Mouse (Mus musculus): ENCODE measurements at regions not wholly inside any gene's neighbourhood (a gene's known extent, or its start where the extent isn't known, plus 50 kb on each side); places are given as distances from the start of the nearest gene placed in this dataset.
A peak's percentile ranks its signal among the peaks of the same experiment; 100 is the strongest.

DNA sequence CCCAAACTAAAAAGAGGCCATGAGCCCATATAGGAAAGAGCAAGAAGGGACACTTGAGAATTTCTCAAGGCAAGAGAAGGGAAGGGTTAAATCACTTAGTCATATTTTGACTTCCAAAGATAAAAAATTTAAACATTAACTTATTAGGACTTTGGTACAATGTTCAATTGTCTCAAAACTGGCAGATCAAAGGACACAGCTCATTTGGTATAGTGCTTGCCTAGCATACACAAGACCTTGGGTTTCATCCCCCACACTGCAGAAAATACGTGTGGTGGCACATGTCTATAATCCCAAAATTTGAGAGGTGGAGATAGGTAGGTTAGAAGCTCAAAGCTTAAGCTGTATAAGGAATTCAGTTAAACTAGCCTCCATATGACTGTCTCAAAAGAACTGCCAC is 658.4 kb upstream of the Pfkp start:
- Histone ChIP-seq H3K27me3 (no peaks in the 10 kb centered on the region), H3K4me1 (no peaks in the 10 kb centered on the region), H3K9me3 (replicated peaks) (no peaks in the 10 kb centered on the region), H3K4me2 (no peak overlapping the region), H3K9ac (no peak overlapping the region), H3K4me3 (no peak overlapping the region), H3K27ac (no peak overlapping the region), H3K36me3 (ENCODE audit: poor library complexity, severe bottlenecking) (no peaks in the 10 kb centered on the region)
- WGBS, result 82% methylated on average over 1 of the region's 1 CpGs
- ATAC-seq, result no peak

DNA sequence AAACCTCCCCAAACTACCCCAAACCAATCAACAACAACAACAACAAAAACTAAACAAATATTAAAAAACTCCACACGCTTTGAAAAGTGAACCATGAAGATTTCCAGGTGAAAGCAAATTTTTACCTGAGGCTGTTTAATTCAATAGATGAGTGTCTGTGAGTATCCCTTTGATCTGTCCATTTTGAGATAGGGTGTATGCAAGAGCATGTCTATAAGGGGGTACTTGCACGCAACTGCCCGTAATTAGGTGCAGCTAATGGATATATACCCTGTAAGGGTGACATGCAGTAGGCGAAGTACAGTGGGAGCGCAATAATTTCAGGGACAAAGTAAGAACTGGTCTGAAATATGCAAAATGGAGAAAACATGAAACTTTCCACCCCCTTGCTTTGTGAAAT is 658.8 kb upstream of the Pfkp start:
- no peak overlapping the region for H3K9ac ChIP-seq
- H3K4me2 ChIP-seq, result no peak overlapping the region
- no peak for ATAC-seq
- no peak overlapping the region for H3K4me3 ChIP-seq
- no peaks in the 10 kb centered on the region for H3K27me3 ChIP-seq
- H3K4me1 ChIP-seq, result no peaks in the 10 kb centered on the region
- no peaks in the 10 kb centered on the region for H3K9me3 ChIP-seq (replicated peaks)
- WGBS, result 90% methylated on average over 5 of the region's 5 CpGs
- no peak overlapping the region for H3K27ac ChIP-seq
- no peaks in the 10 kb centered on the region for H3K36me3 ChIP-seq (ENCODE audit: poor library complexity, severe bottlenecking)

DNA sequence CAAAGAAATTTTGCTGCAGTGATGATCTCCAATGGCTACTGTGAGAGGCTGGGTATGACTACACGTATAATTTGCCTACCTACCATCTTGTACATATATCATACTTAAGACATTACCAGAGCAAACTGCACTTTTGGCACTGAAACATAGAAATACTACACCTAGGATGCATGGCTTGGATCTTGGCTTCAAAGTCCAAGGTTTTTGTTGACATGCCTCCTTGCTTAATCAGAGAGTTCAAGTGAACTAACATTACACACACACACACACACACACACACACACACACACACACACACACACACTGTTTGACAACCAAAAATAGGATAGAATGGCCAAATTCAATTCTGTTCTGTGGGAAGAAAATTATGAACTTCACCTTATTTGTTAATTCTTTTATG is 664.9 kb upstream of the Pfkp start:
- 91% methylated on average over 1 of the region's 1 CpGs for WGBS
- no peaks in the 10 kb centered on the region for H3K27me3 ChIP-seq
- H3K4me3 ChIP-seq, result no peak overlapping the region

DNA sequence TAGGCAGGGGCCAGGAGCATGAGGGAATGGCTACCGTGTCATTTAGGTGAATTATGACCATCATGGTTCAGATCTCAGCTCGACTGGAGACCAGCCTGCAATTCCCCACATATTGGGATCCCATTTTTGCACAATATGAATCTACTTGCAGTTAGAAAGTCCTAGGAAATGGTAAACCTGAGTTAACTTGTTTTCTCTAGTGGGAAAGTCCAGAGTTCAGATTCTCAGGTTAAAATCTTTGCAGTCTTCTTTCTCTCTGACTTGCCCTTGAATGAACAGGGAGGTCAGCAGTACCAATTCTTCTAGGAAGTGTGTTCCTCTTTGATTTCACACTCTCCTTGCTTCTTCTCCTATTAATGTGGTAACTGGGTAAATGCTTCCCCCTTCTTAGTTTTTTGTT is 681.6 kb upstream of the Pfkp start:
- Histone ChIP-seq H3K9me3 (replicated peaks) (no peaks in the 10 kb centered on the region), H3K36me3 (ENCODE audit: poor library complexity, severe bottlenecking) (no peaks in the 10 kb centered on the region), H3K27me3 (no peaks in the 10 kb centered on the region), H3K27ac (no peak overlapping the region), H3K4me3 (no peak overlapping the region), H3K9ac (no peak overlapping the region), H3K4me2 (no peak overlapping the region), H3K4me1 (no peaks in the 10 kb centered on the region)
- 74% methylated on average over 2 of the region's 2 CpGs for WGBS
- no peak for ATAC-seq

More for the DNA sequence above, 664.9 kb upstream of the Pfkp start:
- Histone ChIP-seq H3K4me1 (no peaks in the 10 kb centered on the region), H3K9ac (no peak overlapping the region), H3K9me3 (replicated peaks) (no peaks in the 10 kb centered on the region), H3K27ac (no peak overlapping the region), H3K4me2 (no peak overlapping the region), H3K36me3 (ENCODE audit: poor library complexity, severe bottlenecking) (no peaks in the 10 kb centered on the region)
- ATAC-seq, result no peak

DNA sequence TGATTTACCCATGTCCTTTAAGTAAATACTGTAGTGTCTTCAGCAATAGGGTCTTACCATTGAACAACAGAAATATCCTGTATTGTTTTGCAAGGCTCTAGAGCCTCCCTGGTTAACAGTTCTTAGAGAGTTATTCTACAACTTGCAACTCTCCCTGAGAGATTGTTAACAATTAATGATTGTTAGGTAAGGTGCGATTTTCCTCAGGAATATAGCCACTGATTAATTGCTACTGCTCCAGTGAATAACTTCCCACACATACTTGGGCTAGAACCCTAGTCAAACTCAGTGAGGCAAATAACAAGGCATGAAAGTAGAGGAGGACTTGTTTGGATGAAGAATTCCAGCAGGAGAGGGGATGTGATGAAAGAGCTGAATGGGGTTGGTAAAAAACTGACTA is 697.2 kb upstream of the Pfkp start:
- Histone ChIP-seq H3K27ac (no peak overlapping the region), H3K9me3 (replicated peaks) (no peaks in the 10 kb centered on the region), H3K4me3 (no peak overlapping the region), H3K9ac (no peak overlapping the region), H3K27me3 (no peaks in the 10 kb centered on the region), H3K4me2 (no peak overlapping the region), H3K4me1 (no peaks in the 10 kb centered on the region), H3K36me3 (ENCODE audit: poor library complexity, severe bottlenecking) (no peaks in the 10 kb centered on the region)
- ATAC-seq, result no peak
- WGBS, result 82% methylated on average over 1 of the region's 1 CpGs

DNA sequence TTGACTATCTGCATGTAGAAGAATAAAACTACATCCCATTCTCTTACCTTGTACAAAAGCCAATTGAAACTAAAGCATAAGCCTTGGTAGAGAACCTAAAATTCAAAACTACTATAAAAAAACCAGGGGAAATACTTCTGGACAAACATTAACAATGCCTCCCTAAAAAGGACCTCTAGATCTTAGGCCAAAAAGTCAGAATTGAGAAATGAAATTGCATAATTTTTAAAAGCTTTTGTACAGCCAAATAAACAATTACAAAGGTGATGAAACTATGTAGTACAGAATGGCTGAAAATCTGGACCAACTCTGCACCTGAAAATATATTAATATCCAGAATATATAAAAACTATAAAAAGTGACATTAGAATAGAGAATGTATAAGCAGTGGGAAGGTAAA is 699.9 kb upstream of the Pfkp start:
- no peak for ATAC-seq
- Histone ChIP-seq H3K27me3 (no peaks in the 10 kb centered on the region), H3K27ac (no peak overlapping the region), H3K9ac (no peak overlapping the region), H3K9me3 (replicated peaks) (no peaks in the 10 kb centered on the region), H3K4me3 (no peak overlapping the region), H3K36me3 (ENCODE audit: poor library complexity, severe bottlenecking) (no peaks in the 10 kb centered on the region), H3K4me2 (no peak overlapping the region), H3K4me1 (no peaks in the 10 kb centered on the region)

DNA sequence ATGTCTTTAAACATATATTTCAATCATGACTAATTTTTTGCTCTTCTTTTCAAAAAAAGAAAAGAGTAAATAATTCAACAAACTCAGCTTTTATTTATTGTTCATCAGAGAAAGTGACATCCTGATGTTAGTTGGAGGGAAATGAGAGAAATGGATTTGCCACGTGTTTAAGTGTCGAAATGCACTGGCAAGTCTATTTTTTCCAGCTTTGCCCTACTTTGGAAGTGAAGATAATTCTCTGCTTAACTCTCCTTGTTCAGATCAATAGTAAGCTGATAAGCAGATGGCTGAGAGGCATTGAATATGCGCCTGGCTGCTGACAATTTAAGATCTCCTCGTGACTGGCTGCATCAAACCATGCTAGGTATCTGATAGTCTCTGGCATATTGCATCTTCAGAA is 704.4 kb upstream of the Pfkp start:
- H3K4me3 ChIP-seq, result no peak overlapping the region
- WGBS, result 82% methylated on average over 4 of the region's 4 CpGs
- no peak overlapping the region for H3K27ac ChIP-seq
- no peak for ATAC-seq
- H3K27me3 ChIP-seq, result no peaks in the 10 kb centered on the region
- no peak overlapping the region for H3K9ac ChIP-seq
- no peaks in the 10 kb centered on the region for H3K36me3 ChIP-seq (ENCODE audit: poor library complexity, severe bottlenecking)
- no peaks in the 10 kb centered on the region for H3K9me3 ChIP-seq (replicated peaks)
- no peak overlapping the region for H3K4me2 ChIP-seq
- H3K4me1 ChIP-seq, result no peaks in the 10 kb centered on the region

DNA sequence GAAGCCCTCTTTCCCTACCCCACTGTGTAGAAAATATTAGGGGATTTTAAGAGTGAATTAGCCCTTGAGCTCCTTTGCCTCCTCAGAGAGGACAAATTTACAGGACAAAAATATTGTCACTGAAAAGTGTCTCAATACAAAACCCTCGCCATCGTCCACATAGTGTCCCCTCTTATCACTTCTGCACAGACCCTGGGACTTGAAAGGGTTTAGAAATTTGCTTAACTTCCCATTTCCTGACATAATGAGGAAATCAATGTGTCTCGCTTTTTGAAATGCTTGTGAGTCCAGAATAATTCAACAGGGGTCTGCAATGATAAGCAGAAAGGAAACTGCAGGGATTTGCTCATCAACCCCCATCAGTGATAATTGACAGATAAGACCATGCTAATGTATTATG is 708.5 kb upstream of the Pfkp start:
- Histone ChIP-seq H3K27me3 (no peaks in the 10 kb centered on the region), H3K4me1 (no peaks in the 10 kb centered on the region), H3K27ac (no peak overlapping the region), H3K4me2 (no peak overlapping the region), H3K4me3 (no peak overlapping the region), H3K9ac (no peak overlapping the region), H3K9me3 (replicated peaks) (no peaks in the 10 kb centered on the region), H3K36me3 (ENCODE audit: poor library complexity, severe bottlenecking) (no peaks in the 10 kb centered on the region)
- 83% methylated on average over 3 of the region's 3 CpGs for WGBS
- no peak for ATAC-seq

DNA sequence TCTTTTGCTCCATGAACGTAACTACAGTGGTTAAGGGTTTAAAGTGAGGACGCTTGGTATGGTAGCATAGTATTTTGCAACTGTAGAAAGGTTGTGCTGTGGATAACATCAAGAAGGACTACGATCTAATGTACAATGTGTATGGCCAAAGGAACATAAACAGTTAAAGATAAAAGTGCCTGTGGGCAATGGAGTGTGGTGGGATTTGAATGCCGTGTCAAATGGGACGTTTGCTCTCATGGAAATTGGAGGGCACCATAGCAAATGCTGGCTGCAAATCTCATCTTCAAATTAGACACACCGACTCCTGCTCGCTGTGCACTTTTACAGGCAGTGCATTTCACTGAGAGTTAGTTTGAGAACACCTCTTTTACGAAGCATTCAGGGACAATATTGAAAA is 725.0 kb upstream of the Pfkp start:
- Histone ChIP-seq H3K4me3 (no peak overlapping the region), H3K9ac (no peak overlapping the region), H3K9me3 (replicated peaks) (0 out of 2 replicates have a peak, but pooled peaks cover 2% of the 10 kb centered on the region), H3K4me1 (no peaks in the 10 kb centered on the region), H3K4me2 (no peak overlapping the region), H3K27ac (no peak overlapping the region), H3K36me3 (ENCODE audit: poor library complexity, severe bottlenecking) (no peaks in the 10 kb centered on the region), H3K27me3 (no peaks in the 10 kb centered on the region)
- no peak for ATAC-seq
- WGBS, result 73% methylated on average over 8 of the region's 8 CpGs

DNA sequence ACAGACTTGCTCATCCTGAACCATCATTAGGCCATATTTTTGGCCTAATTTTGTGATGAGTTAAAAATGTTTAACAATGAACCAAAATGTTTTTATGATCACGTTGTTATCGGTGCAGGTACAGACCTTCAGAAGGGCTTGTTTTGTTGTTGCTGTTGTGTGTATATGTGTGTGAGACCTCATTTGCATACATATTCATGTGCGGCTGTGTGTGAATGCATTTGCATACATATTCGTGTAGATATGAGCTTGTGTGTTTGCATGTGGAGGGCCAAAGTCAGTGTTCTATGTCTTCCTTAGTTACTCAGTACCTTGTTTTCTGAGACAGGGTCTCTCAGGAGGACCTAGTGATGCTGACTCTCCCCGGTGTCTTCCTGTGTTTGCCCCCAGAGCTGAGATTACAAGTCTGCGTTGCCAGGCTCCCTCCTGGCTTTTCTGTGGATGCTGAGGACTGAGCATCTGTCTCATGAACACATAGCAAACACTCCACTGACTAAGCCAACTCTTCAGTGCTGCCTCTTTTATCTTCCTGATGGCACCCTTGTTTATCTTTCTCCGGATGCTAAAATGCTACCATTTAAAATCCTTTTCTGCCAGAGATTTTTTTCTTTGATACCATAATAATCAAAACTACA is 726.5 kb upstream of the Pfkp start:
- WGBS, result 75% methylated on average over 7 of the region's 7 CpGs
- H3K27ac ChIP-seq, result peak overlapping the region; percentile 10; the same call in 1 of the 2 replicates
- H3K9ac ChIP-seq, result no peak overlapping the region
- no peaks in the 10 kb centered on the region for H3K27me3 ChIP-seq
- H3K36me3 ChIP-seq (ENCODE audit: poor library complexity, severe bottlenecking), result no peaks in the 10 kb centered on the region
- H3K9me3 ChIP-seq (replicated peaks), result 0 out of 2 replicates have a peak, but pooled peaks cover 2% of the 10 kb centered on the region
- ATAC-seq, result peak; percentile 62; the same call in 1 of the 2 replicates
- H3K4me3 ChIP-seq, result no peak overlapping the region
- no peak overlapping the region for H3K4me2 ChIP-seq
- H3K4me1 ChIP-seq, result no peaks in the 10 kb centered on the region

DNA sequence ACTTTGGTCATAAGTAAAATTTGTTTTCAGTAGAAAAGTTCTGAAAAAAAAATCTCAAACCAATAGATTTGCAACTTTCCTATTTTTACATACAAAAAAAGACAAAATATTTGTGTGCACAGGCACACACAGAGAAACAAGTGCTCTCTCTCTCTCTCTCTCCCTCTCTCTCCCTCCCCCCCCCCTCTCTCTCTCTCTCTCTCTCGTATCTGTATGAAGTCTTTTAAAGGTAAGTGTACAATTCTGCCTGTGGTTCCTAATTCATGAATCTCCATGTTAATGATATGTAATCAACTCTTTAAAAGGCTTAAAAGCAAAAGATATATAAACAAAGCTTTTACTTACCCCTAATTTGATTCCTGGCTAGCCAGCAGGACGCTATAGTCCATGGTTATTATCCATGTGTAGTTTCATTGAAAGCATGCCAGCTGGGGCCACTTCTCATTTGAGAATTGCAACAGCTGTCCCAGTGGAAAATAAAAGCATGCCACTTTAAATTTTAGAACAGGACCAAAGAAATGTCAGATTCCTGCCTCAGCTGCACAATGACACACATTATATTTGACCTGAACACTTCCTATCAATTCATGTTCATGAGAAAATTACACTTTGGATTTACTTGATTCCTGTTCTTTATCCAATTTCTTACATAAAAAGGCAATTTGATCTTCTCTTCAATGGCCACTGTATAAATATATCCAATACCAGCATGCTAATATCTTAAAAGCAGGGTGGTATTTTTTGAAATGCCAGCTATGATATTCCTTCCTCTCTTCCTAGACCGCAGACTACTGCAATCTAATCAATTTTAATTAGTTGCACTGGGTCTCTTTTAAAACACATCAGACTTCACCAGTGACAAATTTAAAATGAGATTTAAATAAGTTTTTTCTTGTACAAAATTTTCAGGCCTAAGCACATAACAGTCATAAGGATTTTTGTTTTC is 766.0 kb upstream of the Pfkp start:
- Histone ChIP-seq H3K4me1 (0 out of 2 replicates have a peak, but pooled peaks cover 6% of the 10 kb centered on the region), H3K9ac (no peak overlapping the region), H3K9me3 (replicated peaks) (no peaks in the 10 kb centered on the region), H3K27ac (no peak overlapping the region), H3K4me2 (no peak overlapping the region), H3K36me3 (ENCODE audit: poor library complexity, severe bottlenecking) (no peaks in the 10 kb centered on the region), H3K27me3 (no peaks in the 10 kb centered on the region), H3K4me3 (no peak overlapping the region)
- peak; percentile 88; the same call in 1 of the 2 replicates for ATAC-seq
- 30% methylated on average over 3 of the region's 3 CpGs for whole genome bisulfite sequencing

DNA sequence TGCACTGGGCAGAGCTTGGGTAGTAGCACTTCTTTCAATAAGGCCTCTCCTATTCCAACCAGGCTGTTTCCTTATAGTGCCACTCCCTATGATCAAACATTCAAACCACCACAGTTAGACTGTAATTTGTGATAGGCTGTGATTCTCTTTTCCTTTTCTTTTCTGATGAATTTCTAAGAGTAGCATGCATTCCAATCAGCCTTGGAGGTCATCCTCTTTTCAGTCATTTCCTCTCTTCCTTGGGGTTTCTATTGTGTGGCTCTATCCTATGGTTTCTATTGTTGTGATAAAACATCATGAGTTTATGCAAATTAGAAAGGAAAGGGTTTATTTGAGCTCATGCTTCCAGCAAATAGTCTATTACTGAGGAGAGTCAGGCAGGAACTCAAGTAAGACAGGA is 774.9 kb upstream of the Adarb2 start:
- Histone ChIP-seq H3K27me3 (no peaks in the 10 kb centered on the region), H3K4me1 (no peaks in the 10 kb centered on the region)

More for the DNA sequence above, 774.9 kb upstream of the Adarb2 start:
- Histone ChIP-seq H3K4me3 (no peak overlapping the region), H3K36me3 (ENCODE audit: poor library complexity, severe bottlenecking) (no peaks in the 10 kb centered on the region), H3K9me3 (replicated peaks) (no peaks in the 10 kb centered on the region), H3K27ac (no peak overlapping the region), H3K4me2 (no peak overlapping the region), H3K9ac (no peak overlapping the region)
- ATAC-seq, result no peak

Data from forebrain, embryonic 13.5 days (tissue).